Mouse (Mus musculus): Measurements from ENCODE around the gene Xlr3a. TPM values are rescaled to one million over a fixed set of nuclear protein-coding genes. Genes with fewer than 3 reads are reported as not detected.
A peak's percentile ranks its signal among the peaks of the same experiment; 100 is the strongest.
"Not testable (repeated sequence)": the region's sequence is repeated elsewhere in the genome, so short reads cannot be mapped to it uniquely, and the experiment has no call there.

Xlr3a gene
- total RNA-seq (2015; ENCODE audit: low replicate concordance) = not detected in 2 replicates
- 3.2 TPM in 1 of 2 replicates, not detected in the other for total RNA-seq (2017; ENCODE audit: low replicate concordance)

DNA sequence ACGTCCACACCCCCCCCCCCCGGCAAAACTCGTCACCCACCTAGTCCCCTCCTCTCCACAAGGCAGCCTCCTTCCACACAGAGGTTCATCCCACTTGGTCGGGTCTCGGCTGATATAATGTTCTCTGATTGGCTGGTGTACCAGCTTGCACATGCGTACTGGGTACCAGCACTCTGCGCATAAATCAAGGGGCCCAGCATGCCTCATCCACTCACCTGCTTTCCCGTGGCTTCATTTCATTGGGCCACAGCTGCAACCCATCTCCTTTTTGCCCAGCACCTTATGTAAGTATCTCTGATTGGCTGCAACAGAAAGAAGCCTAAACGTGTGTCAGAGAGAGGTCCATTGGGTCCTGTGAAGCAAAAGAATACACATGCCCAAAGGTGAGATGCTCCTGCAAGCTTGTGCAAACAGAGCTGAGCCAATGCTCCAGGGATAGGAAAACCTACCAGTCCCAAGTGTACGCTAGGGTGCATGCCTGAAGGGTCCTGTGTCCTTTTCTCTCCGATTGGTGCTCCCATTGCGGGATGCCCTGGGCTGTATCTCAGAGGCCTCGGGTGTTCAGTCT lies at the start of gene Xlr3a:
Gene Xlr3a (minus strand): TSS at position 155 of the 568 bp plus-strand sequence.
- not testable (repeated sequence) for ATAC-seq (replicated peaks; ENCODE audit: low FRiP score, poor library complexity, severe bottlenecking)

DNA sequence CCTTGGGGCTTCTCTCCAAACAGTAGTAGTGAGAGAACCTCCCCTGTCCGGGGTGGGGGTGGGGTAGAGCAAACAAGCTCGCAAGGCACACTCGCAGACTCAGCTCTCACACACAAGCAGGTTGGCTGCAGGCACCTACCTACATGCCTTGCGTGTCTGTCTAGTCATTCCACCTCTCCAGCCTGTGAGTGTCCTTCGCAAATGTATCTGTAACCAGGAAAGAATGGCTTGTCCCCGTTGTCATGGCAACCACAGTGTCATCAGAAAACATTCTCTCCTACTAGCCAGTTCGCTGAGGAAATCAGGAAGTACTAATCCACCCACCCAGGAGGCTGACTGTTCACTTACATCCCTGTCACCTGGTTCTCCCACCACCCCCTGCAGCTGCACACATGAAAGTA lies 46.3 kb upstream of the Xlr3a start:
- ATAC-seq (replicated peaks; ENCODE audit: low FRiP score, poor library complexity, severe bottlenecking) = not testable (repeated sequence)

DNA sequence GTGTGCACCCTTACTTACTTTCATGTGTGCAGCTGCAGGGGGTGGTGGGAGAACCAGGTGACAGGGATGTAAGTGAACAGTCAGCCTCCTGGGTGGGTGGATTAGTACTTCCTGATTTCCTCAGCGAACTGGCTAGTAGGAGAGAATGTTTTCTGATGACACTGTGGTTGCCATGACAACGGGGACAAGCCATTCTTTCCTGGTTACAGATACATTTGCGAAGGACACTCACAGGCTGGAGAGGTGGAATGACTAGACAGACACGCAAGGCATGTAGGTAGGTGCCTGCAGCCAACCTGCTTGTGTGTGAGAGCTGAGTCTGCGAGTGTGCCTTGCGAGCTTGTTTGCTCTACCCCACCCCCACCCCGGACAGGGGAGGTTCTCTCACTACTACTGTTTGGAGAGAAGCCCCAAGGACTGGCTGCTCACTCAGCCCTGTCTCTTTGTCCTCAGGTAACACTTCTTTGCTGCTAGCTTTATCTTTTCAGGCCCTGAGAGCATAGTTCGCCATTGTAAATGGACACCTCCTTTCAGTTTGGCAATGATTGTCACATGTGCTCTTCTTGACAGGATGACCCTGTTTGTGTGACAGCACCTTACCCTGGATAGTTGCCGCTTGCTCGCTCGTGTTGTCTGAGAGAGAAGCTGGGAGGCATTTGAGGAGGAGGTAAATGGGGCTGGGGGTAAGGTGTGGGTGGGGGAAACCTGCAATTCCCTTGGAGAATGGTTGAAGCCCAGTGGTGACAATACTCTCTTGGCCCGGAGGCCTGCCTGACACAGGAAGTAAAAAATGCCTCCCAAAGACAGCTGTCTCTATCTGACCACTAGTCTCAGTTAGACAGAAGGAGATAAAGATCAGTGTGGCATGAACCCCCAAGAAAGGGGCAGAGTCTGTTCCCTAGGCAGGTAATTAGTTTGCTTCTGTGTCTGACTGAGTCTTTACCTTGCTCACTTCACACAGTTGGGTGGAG lies 26.2 kb upstream of the Xlr3a start:
- ATAC-seq (replicated peaks; ENCODE audit: low FRiP score, poor library complexity, severe bottlenecking) = not testable (repeated sequence)

DNA sequence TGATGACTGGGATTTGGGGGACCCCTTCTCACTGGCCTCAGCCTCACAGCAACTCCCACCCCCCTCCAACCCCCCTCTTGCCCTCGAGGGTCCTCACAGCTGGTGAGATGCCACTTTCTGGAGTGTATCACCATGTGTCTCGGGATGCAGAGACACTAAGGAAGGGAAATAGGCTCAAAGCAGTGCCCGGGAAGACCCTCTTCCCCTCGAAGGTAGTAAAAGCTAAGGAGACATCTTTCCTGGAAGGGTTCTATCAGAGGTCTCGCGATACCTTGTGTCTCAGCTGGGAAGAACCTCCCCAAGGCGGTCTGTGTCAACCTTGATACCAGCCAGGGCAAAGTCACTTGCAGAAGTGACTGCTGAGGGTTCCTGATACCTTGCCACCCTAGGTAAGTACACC lies 19.9 kb upstream of the Xlr3a start, which contains the start of gene Gm14685:
Gene Gm14685 (plus strand): TSS at position 301 of the 400 bp plus-strand sequence.
- ATAC-seq (replicated peaks; ENCODE audit: low FRiP score, poor library complexity, severe bottlenecking) = not testable (repeated sequence)

DNA sequence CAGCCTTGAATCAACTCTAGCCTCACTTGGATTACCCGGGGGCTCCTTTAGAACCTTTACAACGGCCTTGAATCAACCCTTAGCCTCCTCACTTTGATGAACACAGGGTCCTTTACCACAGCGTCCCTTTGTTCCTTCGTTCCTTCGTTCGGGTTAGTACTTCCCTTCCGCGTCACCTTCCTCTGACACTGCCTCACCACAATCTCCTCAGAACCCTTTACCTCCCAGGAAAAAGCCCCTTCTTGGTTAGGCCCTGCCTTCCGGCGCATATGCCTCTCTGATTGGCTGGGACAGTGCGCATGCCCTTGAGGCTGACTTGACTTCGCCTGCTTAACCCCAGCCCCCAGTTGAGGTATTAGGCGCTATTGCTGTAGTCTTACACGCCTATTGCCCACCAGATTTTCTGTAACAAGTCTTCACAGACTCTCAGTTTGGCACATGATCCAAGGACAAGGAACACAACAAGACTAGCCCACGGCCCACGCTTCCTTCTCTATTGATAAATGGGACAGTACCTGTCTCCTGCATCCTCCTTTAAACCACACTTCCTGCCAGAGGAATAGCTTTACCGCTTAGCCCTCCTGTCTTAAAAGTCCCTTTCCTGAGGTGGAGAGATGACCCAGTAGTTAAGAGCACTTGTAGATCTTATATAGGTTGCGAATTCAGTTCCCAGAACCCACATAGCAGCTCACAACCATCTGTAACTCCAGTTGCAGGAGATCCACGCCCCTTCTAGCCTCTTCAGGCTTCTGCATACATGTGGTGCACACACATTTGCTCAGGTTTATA lies 14.4 kb downstream of the Xlr3a start, which contains the start of gene Xlr4a:
Gene Xlr4a (minus strand): TSS at position 212 of the 789 bp plus-strand sequence.
- not testable (repeated sequence) for ATAC-seq (replicated peaks; ENCODE audit: low FRiP score, poor library complexity, severe bottlenecking)

DNA sequence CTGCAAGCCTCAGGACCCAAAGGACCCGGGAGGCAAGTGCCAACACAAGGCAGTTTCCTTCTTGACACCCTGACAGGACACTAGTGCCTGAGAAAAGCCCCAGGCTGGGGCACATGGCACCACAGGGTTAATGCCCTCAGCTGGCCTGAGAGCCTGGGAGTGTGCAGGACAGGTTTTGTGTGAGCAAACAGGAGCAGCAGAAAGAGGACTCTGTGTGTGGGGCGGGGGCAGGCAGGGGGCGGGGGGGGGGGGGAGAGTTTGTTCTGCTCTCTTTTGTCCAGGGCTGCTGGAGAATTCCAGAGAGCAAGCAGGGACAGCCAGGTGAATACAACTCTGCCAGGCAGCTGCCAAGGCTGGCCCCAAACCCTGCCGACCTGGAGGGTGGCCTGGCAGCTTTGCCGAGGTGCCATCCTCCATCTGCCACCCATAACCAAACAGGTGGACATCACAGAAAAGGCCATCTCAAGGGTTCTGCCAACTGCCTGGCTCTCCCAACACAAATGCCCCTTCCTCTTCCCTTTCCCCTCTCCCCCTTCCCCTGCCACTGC lies 30.1 kb downstream of the Xlr3a start:
- not testable (repeated sequence) for ATAC-seq (replicated peaks; ENCODE audit: low FRiP score, poor library complexity, severe bottlenecking)

DNA sequence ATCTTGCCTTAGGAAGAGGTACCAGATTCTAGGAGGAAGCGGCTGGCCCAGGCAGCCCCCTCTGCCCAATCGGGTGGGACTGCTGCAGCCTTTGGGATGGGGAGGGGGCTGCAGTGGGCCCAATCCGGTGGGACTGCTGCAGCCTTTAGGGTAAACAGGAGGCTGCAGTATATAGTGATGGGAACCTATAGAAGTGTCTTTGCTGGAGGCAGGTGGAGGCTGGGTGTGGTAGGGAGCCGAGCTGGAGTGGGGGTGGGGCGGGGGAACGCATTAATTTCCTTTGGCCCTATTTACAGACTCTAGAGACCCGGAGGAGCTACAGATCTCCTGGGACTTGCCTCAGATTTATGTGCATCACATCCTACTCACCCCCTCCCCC lies 32.5 kb downstream of the Xlr3a start, which contains the start of gene Pnma3:
Gene Pnma3 (plus strand): TSS at position 373 of the 379 bp plus-strand sequence.
- ATAC-seq (replicated peaks; ENCODE audit: low FRiP score, poor library complexity, severe bottlenecking) = no peak

DNA sequence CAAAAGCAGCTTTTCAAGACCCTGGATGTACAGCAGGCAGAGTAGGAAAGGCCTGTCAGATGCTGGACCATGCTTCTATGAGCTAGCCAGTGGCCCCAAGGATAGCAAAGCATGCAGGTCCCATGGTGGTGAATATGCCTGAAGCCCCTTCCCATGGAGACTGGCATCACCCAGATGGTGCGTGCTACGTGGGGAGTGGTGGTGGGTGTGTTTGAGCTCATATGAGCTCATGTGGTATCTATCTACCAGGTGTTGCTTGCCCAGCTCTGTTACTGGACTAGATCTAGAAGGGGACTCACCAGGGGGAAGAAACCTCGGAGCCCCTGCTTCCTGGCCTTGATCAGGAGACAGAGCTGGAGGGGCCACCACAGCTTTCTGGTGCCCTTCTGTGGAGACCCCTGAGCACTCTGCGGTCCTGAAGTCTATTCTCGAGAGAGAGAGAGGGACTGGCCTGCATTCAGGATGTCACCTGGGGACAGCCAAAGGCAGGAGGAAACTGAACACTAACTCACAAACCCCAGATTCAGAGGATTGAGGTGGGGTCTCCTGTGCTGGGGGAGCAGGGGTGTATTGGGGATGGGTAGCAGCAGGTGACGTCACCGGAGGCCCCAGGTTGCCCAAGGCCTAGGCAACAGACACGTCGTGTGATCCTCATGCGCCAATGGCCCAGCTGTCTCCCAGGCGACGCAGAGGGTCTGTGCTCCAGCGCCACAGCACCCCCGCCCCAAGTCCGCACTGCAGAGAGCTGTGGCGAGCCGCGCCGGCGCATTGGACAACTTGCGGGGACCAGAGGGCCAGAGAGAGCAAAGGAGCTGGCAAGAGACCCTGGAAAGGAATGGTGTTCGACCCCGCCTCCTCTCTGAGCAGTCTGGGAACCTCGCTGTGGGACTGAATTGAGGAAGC lies 33.1 kb downstream of the Xlr3a start:
- ATAC-seq (replicated peaks; ENCODE audit: low FRiP score, poor library complexity, severe bottlenecking) = no peak

DNA sequence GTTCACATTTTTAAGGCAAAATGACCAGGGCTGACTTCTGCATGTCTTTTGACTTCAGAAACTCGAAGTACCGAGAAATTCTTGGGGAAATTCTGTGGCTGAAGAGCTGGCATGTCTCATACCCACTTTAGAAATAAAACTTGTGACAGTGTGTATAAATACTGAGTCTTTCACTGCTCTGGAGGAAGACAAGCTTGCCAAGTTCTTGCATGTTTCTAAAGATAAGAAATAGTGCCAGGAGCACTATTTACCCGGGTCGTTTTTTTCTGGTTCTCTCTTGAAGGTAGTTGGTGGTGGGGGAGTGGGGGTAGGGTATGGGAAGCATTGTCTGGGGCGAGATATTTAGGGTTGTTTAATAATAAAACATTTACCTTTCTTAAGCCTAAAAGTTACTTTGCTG lies 34.6 kb downstream of the Xlr3a start:
- ATAC-seq (replicated peaks; ENCODE audit: low FRiP score, poor library complexity, severe bottlenecking) = no peak

DNA sequence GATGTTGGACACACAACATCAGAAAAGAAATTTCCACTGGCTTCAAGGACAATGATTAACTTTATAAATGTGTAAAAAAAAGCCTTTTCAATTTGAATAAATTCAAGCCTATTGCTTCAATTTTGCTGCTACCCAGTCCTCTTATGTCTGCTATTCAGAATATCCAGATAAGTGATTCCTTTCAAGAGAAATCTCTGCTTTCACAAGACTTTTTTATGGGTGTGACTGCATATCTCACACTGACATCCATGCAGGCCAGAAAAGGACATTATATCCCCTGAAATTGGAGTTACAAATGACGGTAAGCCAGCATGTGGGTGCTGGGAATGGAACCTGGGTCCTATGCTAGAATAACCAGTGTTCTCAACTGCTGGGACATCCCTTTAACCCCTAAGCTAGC lies 35.4 kb downstream of the Xlr3a start:
- no peak for ATAC-seq (replicated peaks; ENCODE audit: low FRiP score, poor library complexity, severe bottlenecking)

DNA sequence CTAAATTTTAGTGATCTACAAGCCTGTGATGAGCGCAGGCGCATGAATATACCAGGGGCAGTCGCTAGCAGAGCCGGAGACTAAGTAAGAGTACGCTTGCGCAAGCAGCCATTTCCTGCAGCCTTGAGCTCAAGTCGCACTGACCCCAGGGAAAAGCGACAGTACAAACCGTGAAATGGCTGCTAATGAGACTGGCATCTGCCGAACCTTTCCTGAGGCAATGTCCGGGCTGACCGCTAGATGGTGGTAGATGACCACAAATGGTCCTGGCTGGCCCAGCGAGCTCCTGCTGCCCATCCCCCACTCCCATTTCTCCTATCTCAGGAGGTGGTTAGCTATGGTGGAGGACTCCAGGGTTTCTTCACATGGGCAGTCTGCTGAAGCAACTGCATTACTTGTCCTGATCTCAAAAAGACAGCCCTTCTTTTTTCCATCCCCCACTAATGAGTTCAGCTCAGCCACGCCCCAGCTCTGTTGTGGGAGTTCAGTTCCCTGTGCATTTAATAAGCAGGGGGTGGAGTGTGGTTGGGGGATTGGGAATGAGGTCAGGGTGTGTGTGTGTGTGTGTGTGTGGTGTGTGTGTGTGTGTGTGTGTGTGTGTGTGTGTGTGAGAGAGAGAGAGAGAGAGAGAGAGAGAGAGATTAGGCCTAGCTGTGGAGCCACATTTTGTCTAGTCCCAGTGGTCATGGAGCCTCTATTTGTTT lies 42.9 kb downstream of the Xlr3a start:
- peak; percentile 87 for ATAC-seq (replicated peaks; ENCODE audit: low FRiP score, poor library complexity, severe bottlenecking)

DNA sequence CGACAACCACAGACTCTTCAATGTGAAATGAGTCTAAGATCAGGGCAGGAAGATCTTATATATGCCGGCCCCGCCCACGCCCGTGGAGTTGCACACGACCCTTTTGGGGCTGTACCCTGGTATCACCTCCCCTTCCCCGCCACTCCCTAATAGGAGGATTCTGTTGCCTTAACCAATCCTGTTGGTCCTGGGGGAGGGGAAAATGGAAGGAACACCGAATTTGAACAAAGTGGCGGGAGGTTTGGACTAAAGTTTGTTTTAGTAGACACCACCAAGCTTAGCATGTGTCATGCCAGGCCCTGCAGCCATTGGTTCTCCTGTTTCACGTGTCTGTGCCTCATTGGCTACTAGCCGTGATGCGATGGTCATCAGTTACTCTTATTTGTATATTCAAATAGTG lies 57.2 kb downstream of the Xlr3a start:
- ATAC-seq (replicated peaks; ENCODE audit: low FRiP score, poor library complexity, severe bottlenecking) = no peak

DNA sequence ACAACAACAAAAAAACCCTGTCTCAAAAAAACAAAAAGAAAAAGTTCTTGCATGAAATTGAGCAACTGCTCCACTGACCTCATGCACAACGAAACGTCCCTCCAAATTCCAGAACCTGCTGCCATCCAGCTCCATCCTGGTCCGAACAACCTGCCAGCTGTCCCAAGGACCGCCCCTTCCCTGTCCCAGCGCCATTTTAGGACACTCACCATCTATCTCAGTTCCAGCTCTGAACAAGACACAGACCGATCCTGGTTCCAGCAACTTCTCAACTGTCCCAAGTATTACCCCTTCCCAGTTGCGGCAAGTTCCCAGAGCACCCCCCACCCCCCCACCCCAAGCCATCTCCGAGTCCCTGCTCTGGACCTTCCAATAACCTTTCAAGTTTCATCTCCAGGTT lies 58.1 kb downstream of the Xlr3a start:
- ATAC-seq (replicated peaks; ENCODE audit: low FRiP score, poor library complexity, severe bottlenecking) = no peak

DNA sequence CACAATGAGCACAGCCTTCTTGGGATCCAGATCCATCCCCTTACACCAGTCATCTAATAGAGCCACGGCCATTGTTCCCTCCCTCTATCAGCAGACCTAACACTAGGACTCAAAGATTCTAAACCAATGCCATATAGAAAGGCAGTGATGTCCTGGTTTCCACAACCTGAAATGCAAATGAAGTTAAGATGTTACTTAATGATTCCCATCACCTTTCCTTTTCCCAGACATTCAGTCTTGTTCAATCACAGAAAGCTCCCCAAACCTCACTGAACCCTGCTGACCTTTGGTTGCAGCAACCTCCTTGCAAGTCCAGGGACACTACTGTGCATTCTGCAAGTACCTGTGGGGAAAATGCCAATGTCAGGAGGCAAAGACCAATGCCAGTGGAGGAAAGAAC lies 59.9 kb downstream of the Xlr3a start, which contains the start of gene Pnma5:
Gene Pnma5 (minus strand): TSS at position 101 of the 400 bp plus-strand sequence.
- no peak for ATAC-seq (replicated peaks; ENCODE audit: low FRiP score, poor library complexity, severe bottlenecking)
